Mouse (Mus musculus) lung, postnatal 4 days (tissue): ENCODE measurements around the gene Smim15.

ENCODE experiments used
- DNase-seq, 2 experiments: peaks; one replicate each; pipeline ENCODE4 v3.0.0; 2021

The Smim15 gene

GRCm38 (mm10) chr13:108063374-108064134 is 19.3 kb downstream of the Smim15 start:
- peak; percentile 36 to 85 for DNase-seq

- DNase-seq = no peak
Measured at GRCm38 (mm10) chr13:108064331-108064730, 20.1 kb downstream of the Smim15 start.

DNA sequence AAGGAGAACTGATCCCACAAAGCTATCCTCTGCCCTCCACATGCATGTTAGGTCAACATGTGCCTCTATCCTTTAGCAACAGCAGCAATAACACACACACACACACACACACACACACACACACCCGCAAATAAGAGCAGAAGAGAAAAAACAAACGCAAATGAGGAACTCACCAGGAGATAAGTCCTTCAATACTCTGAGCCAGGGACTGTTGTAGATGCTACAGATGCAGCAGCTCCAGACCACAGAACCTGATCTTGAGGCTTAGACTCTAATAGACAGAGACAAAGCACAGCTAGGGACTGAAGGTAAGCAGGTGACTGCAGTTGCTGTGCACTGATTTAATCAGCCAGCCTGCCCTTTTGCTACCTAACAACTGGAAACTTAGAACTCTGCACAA is 21.8 kb downstream of the Smim15 start:
- no peak for DNase-seq

GRCm38 (mm10) chr13:108069151-108069550 is 24.9 kb downstream of the Smim15 start:
- no peak for DNase-seq

- no peak for DNase-seq
Measured at GRCm38 (mm10) chr13:108070171-108070570, 25.9 kb downstream of the Smim15 start.

- no peak for DNase-seq
Measured at GRCm38 (mm10) chr13:108077476-108077875, 33.2 kb downstream of the Smim15 start.

DNA sequence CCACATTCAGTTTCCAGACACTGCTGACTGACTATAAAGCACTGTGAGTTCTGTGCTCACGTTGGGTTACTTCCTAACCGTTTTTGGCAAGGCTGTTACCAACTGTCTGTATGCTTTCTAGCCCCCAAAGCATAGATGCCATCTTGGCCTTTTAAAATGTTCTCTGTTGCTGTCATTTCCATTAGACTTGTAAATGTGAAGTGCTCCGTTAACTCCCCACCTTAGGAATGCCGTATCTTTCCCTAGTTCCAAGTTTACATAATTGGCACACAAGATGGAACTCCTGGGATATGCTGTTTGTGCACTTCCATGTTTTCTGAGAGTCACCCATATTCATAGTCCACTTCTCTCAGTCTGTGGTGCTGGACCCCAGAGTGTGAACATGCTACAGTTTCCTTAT is 33.7 kb downstream of the Smim15 start:
- no peak for DNase-seq

GRCm38 (mm10) chr13:108084086-108084485 is 39.8 kb downstream of the Smim15 start:
- DNase-seq = no peak

DNA sequence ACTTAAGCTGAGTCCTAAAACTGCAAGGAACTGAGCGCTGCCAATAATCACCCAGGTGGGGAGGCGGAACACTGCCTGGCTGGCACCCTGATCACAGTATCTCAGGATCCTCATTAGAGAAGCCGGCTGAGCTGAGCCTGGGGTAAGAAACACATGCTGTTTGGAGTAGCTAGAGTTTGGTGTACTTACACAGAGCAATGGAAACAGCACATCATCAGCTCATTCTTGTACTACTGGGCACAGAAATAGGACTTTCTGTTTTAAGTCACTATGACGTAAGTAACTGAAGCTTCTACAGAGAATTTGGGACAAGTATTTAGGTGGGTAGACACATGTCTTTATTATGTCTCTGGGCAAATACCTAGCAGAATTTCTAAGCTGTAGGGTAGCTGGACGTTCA is 41.8 kb downstream of the Smim15 start:
- no peak for DNase-seq

DNA sequence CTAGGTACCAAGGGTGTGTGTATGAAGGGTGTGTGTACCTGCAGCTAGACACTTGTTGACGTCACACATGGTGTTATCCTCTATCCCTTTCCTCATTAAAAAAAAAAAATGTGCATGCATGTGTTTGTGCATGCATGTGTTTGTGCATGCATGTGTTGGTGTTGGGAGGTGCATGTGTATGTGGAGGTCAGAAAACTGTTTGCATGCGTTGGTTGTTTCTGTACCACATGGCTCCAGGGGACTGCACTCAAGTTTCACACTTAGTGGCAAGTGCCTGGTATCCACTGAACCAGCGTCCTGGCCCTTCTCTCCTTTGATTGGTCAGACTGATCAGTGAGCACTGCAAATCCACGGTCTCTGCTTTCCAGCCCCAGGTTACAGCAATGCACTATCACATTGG is 42.5 kb downstream of the Smim15 start:
- DNase-seq = no peak

GRCm38 (mm10) chr13:108092290-108092689 is 48.0 kb downstream of the Smim15 start:
- DNase-seq = no peak

- no peak for DNase-seq
Measured at GRCm38 (mm10) chr13:108094681-108095080, 50.4 kb downstream of the Smim15 start.

DNA sequence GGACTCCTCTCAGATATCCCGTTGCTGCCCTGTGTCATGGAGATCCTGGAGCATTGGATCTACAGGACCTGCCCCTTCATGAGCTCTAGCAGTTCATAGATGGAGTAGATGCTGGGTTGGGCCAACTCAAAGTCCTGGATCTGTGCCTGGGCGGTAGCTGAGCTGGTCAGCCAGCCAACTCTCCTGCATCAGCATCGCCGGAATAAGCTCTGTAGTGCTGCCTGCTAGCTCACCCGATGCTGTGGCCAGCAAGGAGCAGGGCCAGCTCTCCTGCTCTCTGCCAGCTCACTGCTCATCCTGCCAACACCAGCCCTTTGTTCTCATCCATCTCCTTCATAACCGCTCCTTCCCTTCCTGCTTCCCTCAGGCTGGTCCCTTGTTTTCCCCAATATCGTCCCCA is 51.4 kb downstream of the Smim15 start:
- peak; percentile 26 to 55 for DNase-seq

- no peak for DNase-seq
Measured at GRCm38 (mm10) chr13:108096446-108096845, 52.2 kb downstream of the Smim15 start.
